Mouse (Mus musculus) midbrain, postnatal 0 days (tissue): ENCODE measurements around the gene Rerg. TPM values are rescaled to one million over a fixed set of nuclear protein-coding genes. Genes with fewer than 3 reads are reported as not detected.

Experiments
- ATAC-seq: fragments of 200-750 bp; cut with Nextera tagmentation; 2 replicates; pipeline ENCODE4 v1.8.0; 2017; ENCODE audit warnings: moderate number of reproducible peaks, mild to moderate bottlenecking, moderate TSS enrichment, moderate library complexity; ENCODE audit not compliant: low FRiP score
- DNase-seq: peaks from one replicate; pipeline ENCODE4 v3.0.0-alpha.2; 2015; ENCODE audit warnings: low spot score
- H3K27ac ChIP-seq: fragments of 300-500 bp; sonication (generic); 2 replicates; pipeline ENCODE4 v1.5.1; 2014; ENCODE audit warnings: low read depth, mild to moderate bottlenecking, low read length, mixed read lengths
- H3K27me3 ChIP-seq: fragments of 300-500 bp; sonication (generic); 2 replicates; pipeline ENCODE4 v1.6.1; 2014; ENCODE audit warnings: low read length, control low read depth, mixed read lengths; ENCODE audit not compliant: insufficient read depth
- H3K36me3 ChIP-seq: fragments of 300-500 bp; sonication (generic); 2 replicates; pipeline ENCODE4 v1.6.1; 2014; ENCODE audit warnings: low read length, control low read depth, mixed read lengths; ENCODE audit not compliant: insufficient read depth
- H3K4me1 ChIP-seq: fragments of 300-500 bp; sonication (generic); 2 replicates; pipeline ENCODE4 v1.6.1; 2014; ENCODE audit warnings: mild to moderate bottlenecking, control low read depth, antibody characterized with exemption, low read length, mixed read lengths; ENCODE audit not compliant: insufficient read depth
- H3K4me2 ChIP-seq: fragments of 300-500 bp; sonication (generic); 2 replicates; pipeline ENCODE4 v1.6.1; 2014; ENCODE audit warnings: low read depth, mild to moderate bottlenecking, low read length, mixed read lengths; ENCODE audit not compliant: poor library complexity, severe bottlenecking
- H3K4me3 ChIP-seq: fragments of 300-500 bp; sonication (generic); 2 replicates; pipeline ENCODE4 v1.5.1; 2014; ENCODE audit warnings: low read depth, mild to moderate bottlenecking, low read length, moderate library complexity
- H3K9ac ChIP-seq: fragments of 300-500 bp; sonication (generic); replicated peaks from 2 replicates; pipeline ENCODE4 v1.6.1; 2014; ENCODE audit warnings: mild to moderate bottlenecking, low read length, moderate library complexity, mixed read lengths; ENCODE audit not compliant: poor library complexity, severe bottlenecking
- H3K9me3 ChIP-seq: fragments of 300-500 bp; sonication (generic); 2 replicates; pipeline ENCODE4 v1.6.1; 2016; ENCODE audit warnings: low read length, control low read depth
- CTCF ChIP-seq: IDR thresholded peaks from 2 replicates; pipeline ENCODE4 v1.5.1; 2016; ENCODE audit warnings: antibody characterized with exemption, mild to moderate bottlenecking
- WGBS: fragments of 180-500 bp; shearing (Covaris S2); extraction: QIAGEN DNeasy Blood & Tissue Kit; methylation state at CpG from one replicate; pipeline ENCODE4 v1.1.7; 2014; 5-methylcytosine and 5-hydroxymethylcytosine counted together
- polyA plus RNA-seq: library from polyadenylated mRNA; unstranded; fragments of >200 nt; fragmentation: Nextera tagmentation; extraction: Ambion mirVana; gene quantifications from 2 replicates; pipeline ENCODE4 v1.2.1, GENCODE M21; 2015
- total RNA-seq: library from RNA; depleted of rRNA; stranded (reverse); fragments of >200 nt; gene quantifications from 2 replicates; pipeline ENCODE4 v1.2.3, GENCODE M21; 2014

The Rerg gene
- total and polyA plus RNA-seq, 2 experiments from 2014 or later: 0.82 to 8.3 TPM

DNA sequence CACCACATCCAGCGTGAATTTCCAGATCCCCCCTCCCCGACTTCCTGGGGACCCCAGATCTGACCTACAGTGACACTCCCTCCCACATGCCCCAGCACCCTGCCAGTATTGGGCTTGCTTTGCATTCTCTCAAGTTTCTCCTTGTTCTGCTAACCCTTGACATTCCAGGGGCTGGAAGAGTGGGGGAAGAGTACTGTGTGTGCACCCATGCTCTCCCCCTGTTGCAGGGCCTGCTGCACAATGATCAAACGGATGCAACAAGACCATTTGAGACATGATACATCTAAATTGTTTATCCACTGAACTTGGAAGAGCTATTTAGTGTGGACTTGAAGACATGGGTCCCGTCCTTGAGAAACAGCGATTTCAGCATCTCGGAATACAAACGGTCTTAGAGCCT lies 349 bp upstream of the Rerg start:
- Histone ChIP-seq H3K27ac (no peak overlapping the region), H3K4me3 (no peak overlapping the region), H3K4me1 (no peaks in the 10 kb centered on the region; the same call in 1 of the 2 replicates), H3K4me2 (no peak overlapping the region), H3K9me3 (no peaks in the 10 kb centered on the region), H3K27me3 (0 out of 2 replicates have a peak, but pooled peaks cover 3% of the 10 kb centered on the region), H3K36me3 (no peaks in the 10 kb centered on the region), H3K9ac (no peak overlapping the region)
- 52% methylated on average over 7 of the region's 7 CpGs for WGBS
- ATAC-seq (no peak), DNase-seq (no peak)
- TF ChIP-seq CTCF: no peak

DNA sequence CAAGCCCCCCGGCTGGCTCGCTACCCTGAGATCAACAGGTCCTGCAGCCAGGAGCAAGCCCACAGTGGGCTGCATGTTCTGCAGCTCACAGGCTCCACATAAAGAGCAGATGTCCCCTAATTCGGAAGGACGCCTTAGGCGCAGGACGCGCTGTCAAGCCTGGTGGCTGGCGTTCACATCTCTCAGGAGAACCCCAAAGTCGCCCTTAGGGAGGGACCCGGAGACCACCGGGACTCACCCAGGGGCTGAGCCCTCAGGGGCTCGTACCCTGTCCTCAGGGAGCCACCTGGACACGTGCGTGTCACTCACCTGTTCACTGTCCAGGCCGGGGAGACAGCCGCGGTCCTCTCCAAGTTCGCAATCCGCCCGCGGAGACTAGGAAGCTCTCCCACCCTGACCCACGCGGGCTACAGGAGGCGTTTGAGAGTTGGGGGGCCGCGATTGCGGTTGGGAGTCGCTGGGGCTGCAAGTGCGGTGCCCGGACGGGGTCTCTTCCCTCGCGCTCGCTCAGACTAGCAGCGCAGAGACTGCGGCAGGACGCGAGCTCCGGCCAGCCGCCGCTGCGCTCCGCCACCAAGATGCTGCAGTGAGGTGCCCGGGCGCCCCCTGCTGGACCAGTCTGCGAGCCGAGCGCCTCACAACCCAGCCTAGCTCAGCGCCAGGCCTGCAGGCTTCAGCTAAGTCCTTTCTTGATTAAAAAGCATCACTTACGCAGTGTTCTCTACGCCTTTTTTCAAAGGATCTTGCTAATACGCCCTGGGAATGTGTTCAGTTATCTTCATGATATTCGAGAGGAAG lies 927 bp downstream of the Rerg start:
- Histone ChIP-seq H3K4me2 (peak overlapping the region; percentile 93), H3K4me1 (no peaks in the 10 kb centered on the region; the same call in 1 of the 2 replicates), H3K4me3 (peak overlapping the region; percentile 55), H3K9ac (peak overlapping the region; percentile 57), H3K27ac (no peak overlapping the region), H3K36me3 (no peaks in the 10 kb centered on the region), H3K9me3 (no peaks in the 10 kb centered on the region), H3K27me3 (0 out of 2 replicates have a peak, but pooled peaks cover 3% of the 10 kb centered on the region)
- ATAC-seq: peak; percentile 91
- peak; percentile 89 for DNase-seq
- under 1% methylated on average over 52 of the region's 53 CpGs for WGBS
- peak; percentile 96 for TF ChIP-seq CTCF

DNA sequence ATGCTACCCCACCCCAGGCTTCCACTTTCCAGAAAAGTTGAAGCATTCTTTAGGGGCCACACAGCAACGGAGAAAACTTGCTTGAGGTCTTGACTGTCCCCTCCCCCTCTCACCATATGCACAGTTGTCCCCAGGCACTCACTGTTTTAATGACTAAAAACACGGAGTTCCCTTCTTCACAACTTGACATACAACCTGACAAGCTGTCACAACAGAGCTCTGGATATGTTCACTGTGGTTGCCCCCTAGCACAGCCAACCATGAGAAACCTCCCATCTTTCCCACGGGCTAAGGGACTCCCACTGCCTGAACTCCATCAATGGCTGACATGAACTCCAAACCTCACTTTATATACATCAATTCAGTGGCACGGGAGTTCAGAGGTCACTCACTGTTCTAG lies 3.5 kb downstream of the Rerg start:
- WGBS: 61% methylated on average over 4 of the region's 4 CpGs
- no peaks in the 10 kb centered on the region for H3K36me3 ChIP-seq
- no peak overlapping the region for H3K4me3 ChIP-seq
- no peaks in the 10 kb centered on the region; the same call in 1 of the 2 replicates for H3K4me1 ChIP-seq
- ATAC-seq (no peak), DNase-seq (no peak)
- no peaks in the 10 kb centered on the region for H3K9me3 ChIP-seq
- TF ChIP-seq CTCF: no peak
- 0 out of 2 replicates have a peak, but pooled peaks cover 3% of the 10 kb centered on the region for H3K27me3 ChIP-seq
- no peak overlapping the region for H3K9ac ChIP-seq
- H3K27ac ChIP-seq: no peak overlapping the region
- H3K4me2 ChIP-seq: no peak overlapping the region

DNA sequence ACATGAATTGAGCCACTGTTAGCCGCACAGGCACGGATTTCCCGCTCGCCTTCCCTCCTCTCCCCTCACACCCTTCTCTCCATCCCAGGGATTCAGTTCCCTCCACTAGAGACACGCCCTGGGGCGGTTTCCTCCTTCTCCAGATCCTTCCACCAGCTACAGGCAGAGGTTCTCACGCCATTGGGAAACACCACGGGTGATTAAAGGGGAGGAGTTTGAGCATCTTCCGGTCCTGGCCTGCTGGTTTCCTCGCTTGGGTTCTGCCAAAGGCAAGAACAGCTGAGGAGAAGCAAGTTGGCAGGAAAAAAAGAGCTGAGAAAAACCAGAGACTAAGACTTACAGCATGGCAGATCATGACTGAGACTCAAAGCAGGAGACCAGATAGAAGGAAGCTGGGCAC lies 6.7 kb downstream of the Rerg start:
- no peak overlapping the region for H3K9ac ChIP-seq
- no peak for ATAC-seq
- H3K4me1 ChIP-seq: no peaks in the 10 kb centered on the region
- no peaks in the 10 kb centered on the region for H3K27me3 ChIP-seq
- H3K4me2 ChIP-seq: no peak overlapping the region
- TF ChIP-seq CTCF: no peak
- WGBS: 74% methylated on average over 10 of the region's 10 CpGs
- H3K9me3 ChIP-seq: no peaks in the 10 kb centered on the region
- no peak for DNase-seq
- no peak overlapping the region for H3K27ac ChIP-seq
- H3K4me3 ChIP-seq: no peak overlapping the region
- H3K36me3 ChIP-seq: no peaks in the 10 kb centered on the region

DNA sequence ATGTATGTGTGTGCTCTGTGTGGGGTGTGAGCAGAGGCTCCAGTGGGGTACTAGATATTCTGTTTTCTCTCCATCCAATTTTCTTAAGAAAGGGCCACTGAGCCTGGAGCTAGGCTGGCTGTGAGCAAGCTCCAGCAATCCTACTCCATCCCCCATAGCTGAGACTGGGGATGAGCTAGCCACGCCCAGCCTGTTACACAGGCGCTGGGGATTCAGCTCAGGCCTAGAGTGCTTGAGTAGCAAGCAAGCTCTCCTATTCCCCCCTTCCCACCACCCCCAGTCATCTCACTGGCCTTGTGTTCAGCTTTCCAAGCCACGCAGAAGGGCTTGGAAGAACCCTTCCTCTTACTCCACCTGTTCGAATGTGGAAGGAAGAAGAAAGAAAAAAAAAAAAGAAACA lies 7.2 kb downstream of the Rerg start:
- H3K4me2 ChIP-seq: no peak overlapping the region
- no peak overlapping the region for H3K27ac ChIP-seq
- DNase-seq (no peak), ATAC-seq (no peak)
- H3K27me3 ChIP-seq: no peaks in the 10 kb centered on the region
- no peaks in the 10 kb centered on the region for H3K4me1 ChIP-seq
- 84% methylated on average over 4 of the region's 4 CpGs for WGBS
- H3K9me3 ChIP-seq: no peaks in the 10 kb centered on the region
- no peaks in the 10 kb centered on the region for H3K36me3 ChIP-seq
- H3K4me3 ChIP-seq: no peak overlapping the region
- no peak for TF ChIP-seq CTCF
- H3K9ac ChIP-seq: no peak overlapping the region

DNA sequence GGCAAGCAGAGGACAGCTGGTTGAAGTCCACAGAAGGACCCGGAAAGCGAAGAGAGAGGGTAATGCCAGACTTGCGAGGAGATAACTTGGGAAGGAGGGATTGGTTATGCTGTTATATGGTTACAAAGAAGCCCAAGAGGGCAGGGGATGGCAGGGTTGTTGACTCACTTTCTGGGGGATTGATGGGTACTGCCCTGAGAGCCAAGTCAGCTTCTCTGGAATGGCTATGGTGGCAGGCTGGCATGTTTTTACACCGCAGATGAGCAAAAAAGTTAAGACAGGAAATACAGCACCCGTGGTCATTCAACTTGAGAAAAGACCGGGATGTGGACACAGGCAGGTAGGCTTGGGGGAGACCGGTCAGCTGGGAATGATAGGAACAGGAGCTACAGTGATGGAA lies 7.8 kb downstream of the Rerg start:
- WGBS: 95% methylated on average over 7 of the region's 7 CpGs
- no peak for DNase-seq
- no peaks in the 10 kb centered on the region for H3K36me3 ChIP-seq
- no peak overlapping the region for H3K27ac ChIP-seq
- H3K4me1 ChIP-seq: no peaks in the 10 kb centered on the region
- TF ChIP-seq CTCF: no peak
- ATAC-seq: no peak
- H3K4me2 ChIP-seq: no peak overlapping the region
- H3K9ac ChIP-seq: no peak overlapping the region
- H3K4me3 ChIP-seq: no peak overlapping the region
- no peaks in the 10 kb centered on the region for H3K27me3 ChIP-seq
- no peaks in the 10 kb centered on the region for H3K9me3 ChIP-seq
